Mouse (Mus musculus) cerebellum, adult 2 months (tissue): ENCODE data around the gene Guk1. TPM values are rescaled to one million over a fixed set of nuclear protein-coding genes. Genes with fewer than 3 reads are reported as not detected.

Experiments
- DNase-seq, 2 experiments: peaks; one replicate each; pipeline ENCODE4 v3.0.0; 2021
- H3K27ac ChIP-seq: fragments of 200-500 bp; 2 replicates; pipeline ENCODE4 v1.5.1; 2012; ENCODE audit warnings: low read length, control low read depth, inconsistent platforms; ENCODE audit not compliant: insufficient read depth
- H3K27me3 ChIP-seq: fragments of 200-500 bp; 2 replicates; pipeline ENCODE4 v1.6.1; 2012; ENCODE audit warnings: inconsistent platforms, mild to moderate bottlenecking, low read length, moderate library complexity; ENCODE audit not compliant: control insufficient read depth, insufficient read depth
- H3K4me1 ChIP-seq: fragments of 200-500 bp; 2 replicates; pipeline ENCODE4 v1.6.1; 2011; ENCODE audit warnings: low read length; ENCODE audit not compliant: control insufficient read depth, insufficient read depth
- H3K4me3 ChIP-seq: fragments of 200-500 bp; replicated peaks from 2 replicates; pipeline ENCODE3; 2011; ENCODE audit warnings: mild to moderate bottlenecking, low read depth, low read length, control low read depth; ENCODE audit not compliant: insufficient read depth
- CTCF ChIP-seq: fragments of 200-500 bp; IDR thresholded peaks from 2 replicates; pipeline ENCODE4 v1.5.1; 2011; ENCODE audit warnings: low read depth, mild to moderate bottlenecking, control low read depth, low read length, moderate library complexity, borderline replicate concordance; ENCODE audit not compliant: insufficient read depth
- POLR2A ChIP-seq: fragments of 200-500 bp; IDR thresholded peaks from 2 replicates; pipeline ENCODE4 v1.6.1; 2011; ENCODE audit warnings: low read length, control low read depth, borderline replicate concordance; ENCODE audit not compliant: insufficient read depth
- WGBS: fragments of 180-500 bp; shearing (Covaris S2); methylation state at CpG from one replicate; pipeline ENCODE4 v1.1.7; 2018; 5-methylcytosine and 5-hydroxymethylcytosine counted together
- polyA plus RNA-seq: library from polyadenylated mRNA; depleted of rRNA; stranded (reverse); fragments of >200 nt; gene quantifications from 2 replicates; pipeline ENCODE4 v1.2.3, GENCODE M21; 2012

The Guk1 gene
- polyA plus RNA-seq, 1 experiment: 235 TPM

DNA sequence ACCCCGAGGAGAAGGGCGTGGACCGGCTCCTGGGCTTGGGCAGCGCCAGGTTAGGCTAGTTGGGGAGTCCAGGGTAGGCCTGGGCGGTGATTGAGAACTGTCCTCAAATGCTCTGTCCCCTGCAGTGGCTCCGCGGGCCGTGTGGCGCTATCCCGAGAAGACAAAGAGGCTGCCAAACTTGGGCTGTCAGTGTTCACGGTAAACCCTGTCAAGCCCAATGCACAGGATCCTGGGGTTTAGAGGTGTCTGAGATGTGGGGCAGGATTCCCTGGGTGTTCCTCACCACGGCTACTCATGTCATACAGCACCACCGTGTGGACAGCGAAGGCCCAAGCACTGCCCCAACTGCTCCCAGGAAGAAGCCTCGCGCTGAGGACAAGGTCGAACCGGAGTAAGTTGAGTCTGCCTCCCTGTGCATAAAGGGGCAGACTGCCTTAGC, 17.0 kb upstream of the Guk1 start:
- Histone ChIP-seq H3K4me3 (peak overlapping the region; percentile 75), H3K4me1 (peaks cover 5% of the 10 kb centered on the region; the same call in 1 of the 2 replicates), H3K27me3 (no peaks in the 10 kb centered on the region), H3K27ac (no peak overlapping the region)
- WGBS: 6% methylated on average over 18 of the region's 18 CpGs
- TF ChIP-seq POLR2A (no peak), CTCF (peak; percentile 70; the same call in 1 of the 2 replicates)
- DNase-seq: peak; percentile 67 to 68

DNA sequence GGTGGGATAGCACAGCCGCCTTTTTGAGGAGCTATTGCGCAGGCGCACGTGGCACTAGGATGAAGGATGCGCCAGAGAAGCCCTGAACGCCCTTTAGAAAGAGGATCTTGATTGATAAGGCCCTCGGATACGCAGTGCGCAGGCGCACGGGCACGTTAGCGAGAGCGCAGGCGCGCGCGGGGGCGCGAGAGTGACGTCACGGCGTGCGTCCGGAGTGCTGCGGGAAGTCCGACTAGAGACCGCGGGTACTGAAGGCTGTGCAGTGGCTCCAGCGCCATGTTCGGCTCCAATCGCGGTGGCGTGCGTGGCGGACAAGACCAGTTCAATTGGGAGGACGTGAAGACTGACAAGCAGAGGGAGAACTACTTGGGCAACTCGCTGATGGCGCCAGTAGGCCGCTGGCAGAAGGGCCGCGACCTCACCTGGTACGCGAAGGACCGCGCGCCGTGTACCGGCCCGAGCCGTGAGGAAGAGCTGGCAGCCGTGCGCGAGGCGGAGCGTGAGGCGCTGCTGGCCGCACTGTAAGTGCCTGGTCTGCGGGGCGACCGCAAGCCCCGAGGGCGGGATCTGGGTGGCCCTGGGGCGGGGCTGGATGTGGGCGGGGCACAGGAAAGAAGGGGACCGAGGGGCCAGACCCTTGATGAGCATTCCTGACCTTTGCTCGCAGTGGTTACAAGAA, 16.3 kb upstream of the Guk1 start, which contains the start of gene 2310033P09Rik:
Gene 2310033P09Rik, plus strand, starts transcription at position 169 of the 679 bp plus-strand sequence.
- Histone ChIP-seq H3K27me3 (no peaks in the 10 kb centered on the region), H3K27ac (peak within 1 kb of the TSS; percentile 86), H3K4me3 (peak within 1 kb of the TSS; percentile 75), H3K4me1 (peaks cover 5% of the 10 kb centered on the region; the same call in 1 of the 2 replicates)
- TF ChIP-seq POLR2A (peak; percentile 98), CTCF (no peak)
- under 1% methylated on average over 67 of the region's 67 CpGs for WGBS
- DNase-seq: peak; percentile 95 to 96

GRCm38 (mm10) chr11:59202081-59202995, 10.3 kb upstream of the Guk1 start, which contains the start of gene Mrpl55:
Gene Mrpl55 (plus strand): TSS chr11:59202486.
- TF ChIP-seq POLR2A (peak; percentile 84; the same call in 1 of the 2 replicates), CTCF (no peak)
- H3K27me3 ChIP-seq: no peaks in the 10 kb centered on the region
- peak; percentile 91 to 93 for DNase-seq
- under 1% methylated on average over 63 of the region's 63 CpGs for WGBS
- no peaks in the 10 kb centered on the region for H3K4me1 ChIP-seq
- peak within 1 kb of the TSS; percentile 39 for H3K27ac ChIP-seq
- peak within 1 kb of the TSS; percentile 93 for H3K4me3 ChIP-seq

DNA sequence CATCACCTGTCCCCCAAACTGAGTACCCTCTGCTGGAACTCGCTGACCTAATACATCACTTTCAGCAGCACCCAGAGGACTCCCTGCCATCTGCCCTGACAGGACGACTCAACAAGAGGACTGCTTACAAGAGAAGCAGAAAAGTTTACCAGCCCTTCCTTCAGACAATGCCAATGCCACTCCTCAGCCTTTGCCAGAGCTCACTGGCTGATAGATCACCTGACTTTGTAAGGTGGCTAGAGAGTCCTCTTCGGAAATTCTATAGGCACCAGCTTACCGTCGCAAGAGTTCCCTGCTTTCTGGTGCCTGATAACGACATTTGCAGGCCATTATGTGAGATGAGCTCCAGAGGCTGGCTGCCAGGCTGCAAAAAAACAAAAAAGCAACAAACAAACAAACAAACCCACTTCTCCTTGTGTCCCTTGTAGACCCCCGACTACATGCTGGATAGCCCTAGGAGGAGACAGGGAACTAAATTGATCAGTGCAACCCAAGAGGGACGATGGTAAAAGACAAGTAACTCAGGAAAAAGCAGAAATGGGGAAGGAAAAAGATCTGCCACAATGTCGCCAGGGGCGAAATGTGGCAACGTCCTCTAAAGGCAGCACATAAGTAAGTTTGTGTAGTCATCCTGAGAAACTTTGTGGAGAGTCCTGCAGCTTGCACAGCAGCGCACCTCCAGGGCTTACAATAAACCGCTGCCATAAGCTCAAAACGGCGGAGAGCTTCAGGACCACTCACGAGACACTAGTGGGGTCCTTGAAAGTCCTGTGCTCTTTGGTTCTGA, 9.4 kb upstream of the Guk1 start:
- Histone ChIP-seq H3K4me3 (peak overlapping the region; percentile 93), H3K27me3 (no peaks in the 10 kb centered on the region), H3K4me1 (no peaks in the 10 kb centered on the region), H3K27ac (no peak overlapping the region)
- WGBS: 32% methylated on average over 16 of the region's 16 CpGs
- DNase-seq: no peak
- TF ChIP-seq CTCF (no peak), POLR2A (no peak)

GRCm38 (mm10) chr11:59196230-59196629, 4.2 kb upstream of the Guk1 start:
- TF ChIP-seq POLR2A: no peak
- no peak for TF ChIP-seq CTCF
- Histone ChIP-seq H3K4me3 (no peak overlapping the region), H3K4me1 (no peaks in the 10 kb centered on the region), H3K27me3 (no peaks in the 10 kb centered on the region), H3K27ac (no peak overlapping the region)
- DNase-seq: no peak

DNA sequence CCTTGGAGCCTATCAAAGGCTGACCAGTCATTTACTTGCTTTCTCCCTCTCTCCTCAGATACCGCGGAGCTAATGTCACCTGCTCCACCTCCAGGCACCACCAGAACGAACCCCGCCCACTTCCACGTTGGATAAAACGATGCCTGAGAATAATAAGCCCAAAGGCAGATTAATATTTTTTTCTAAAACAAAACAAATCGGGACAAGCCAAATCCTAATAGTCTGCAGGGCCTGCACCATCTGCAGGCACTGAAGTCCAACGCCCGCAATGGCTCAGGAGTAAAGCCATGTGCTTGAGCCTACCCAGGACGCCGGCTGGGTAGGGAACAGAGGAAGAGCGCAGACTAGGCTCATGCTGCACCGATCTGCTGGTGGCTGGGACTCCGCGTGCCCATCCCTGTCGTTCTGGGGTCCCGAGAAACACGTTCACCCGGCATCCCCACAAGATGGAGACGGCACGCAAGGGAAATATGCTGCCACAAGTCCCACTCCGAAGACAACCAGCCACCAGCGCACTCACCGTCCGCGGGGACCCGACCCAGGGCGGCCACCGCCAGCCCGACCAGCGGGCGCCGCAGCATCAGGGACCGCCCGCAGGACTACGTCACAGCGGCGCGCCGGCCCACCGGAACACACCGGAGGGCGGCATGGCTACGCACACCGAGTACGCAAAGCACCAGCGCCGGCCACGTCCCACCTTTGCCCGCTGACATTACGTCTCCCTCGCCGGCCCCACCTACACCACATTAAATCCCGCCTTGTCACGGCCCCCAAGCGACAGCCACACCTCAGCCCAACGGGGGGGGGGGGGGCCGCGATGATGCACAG, 567 bp downstream of the Guk1 start:
- Histone ChIP-seq H3K4me1 (peaks cover 20% of the 10 kb centered on the region), H3K4me3 (peak overlapping the region; percentile 69), H3K27ac (peak overlapping the region; percentile 22), H3K27me3 (no peaks in the 10 kb centered on the region)
- TF ChIP-seq CTCF (no peak), POLR2A (peak; percentile 75)
- peak; percentile 90 to 93 for DNase-seq
- WGBS: 1% methylated on average over 59 of the region's 59 CpGs
